Mouse (Mus musculus) spleen, embryonic (tissue): ENCODE data around the gene Igsf9.

Source experiments
- CTCF ChIA-PET: fragments of 350-600 bp; sonication (Branson Sonifier 250); formaldehyde crosslinking; loops from one replicate; lab custom pipeline; 2022; lab: Charles Lee

Gene Igsf9

DNA sequence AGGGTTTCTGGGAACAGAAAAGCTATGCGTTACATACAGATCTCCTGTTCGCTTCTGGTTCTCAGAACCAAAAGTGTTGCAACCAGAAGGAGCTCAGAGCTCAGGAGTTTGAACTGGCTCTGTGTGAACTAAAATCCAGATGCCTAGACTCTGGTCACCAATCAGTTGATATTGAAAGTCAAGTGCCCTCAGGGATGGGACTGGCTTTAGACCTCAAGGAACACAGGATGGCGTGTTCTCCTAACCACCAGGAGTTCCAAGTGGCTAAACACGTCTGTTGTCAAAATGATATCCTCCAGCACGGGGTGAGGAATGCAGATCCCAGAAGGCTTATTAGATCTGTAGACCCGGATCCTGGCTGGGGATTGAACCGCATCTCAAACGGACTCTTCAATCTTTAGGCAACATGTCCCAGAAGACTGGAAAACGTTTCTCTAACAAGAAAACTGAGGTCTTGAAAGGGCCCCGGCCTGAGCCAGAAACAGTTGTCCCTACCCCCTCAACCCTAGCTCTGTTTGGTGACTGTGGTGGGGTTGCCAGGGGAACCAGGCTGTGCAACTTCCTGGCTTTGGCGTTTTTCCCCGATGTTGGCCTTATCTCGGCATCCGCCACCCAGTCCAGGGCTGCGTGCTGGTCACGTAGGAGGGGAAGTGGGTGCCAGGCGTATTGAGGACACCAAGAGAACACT lies 32.1 kb downstream of the Igsf9 start:
- CTCF ChIA-PET: interaction anchor here (0.5 to 1.3 kb wide), 4 partner anchors 10 to 1928 kb away, joined by 3 to 9 read pairs (median 3); partner anchors contain the start of gene Slamf9

DNA sequence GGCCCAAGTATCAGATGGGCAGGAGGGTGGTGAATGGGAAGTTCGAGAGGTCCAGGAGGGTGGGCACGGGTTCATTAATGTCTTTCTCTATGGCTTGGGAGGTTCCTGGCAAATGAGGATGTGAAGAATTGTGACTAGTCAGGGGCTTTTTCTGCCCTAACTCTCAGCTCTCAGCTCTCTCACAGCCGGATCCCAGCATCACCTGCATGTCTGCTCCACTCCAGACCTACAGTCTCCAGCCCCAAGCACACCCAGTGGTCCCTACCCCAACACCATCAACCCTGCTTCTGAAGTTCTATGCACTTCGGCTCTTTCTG lies 32.6 kb downstream of the Igsf9 start:
- CTCF ChIA-PET: interaction anchor here (1.0 to 1.3 kb wide), 2 partner anchors 10 to 1928 kb away, joined by 3 read pairs; no protein-coding TSS in a partner anchor

- CTCF ChIA-PET: interaction anchor here (1.0 to 1.3 kb wide), 4 partner anchors 10 to 1929 kb away, joined by 3 to 4 read pairs (median 3); no protein-coding TSS in a partner anchor
These were observed 33.1 kb downstream of the Igsf9 start for GRCm38 (mm10) chr1:172514551-172515268.

DNA sequence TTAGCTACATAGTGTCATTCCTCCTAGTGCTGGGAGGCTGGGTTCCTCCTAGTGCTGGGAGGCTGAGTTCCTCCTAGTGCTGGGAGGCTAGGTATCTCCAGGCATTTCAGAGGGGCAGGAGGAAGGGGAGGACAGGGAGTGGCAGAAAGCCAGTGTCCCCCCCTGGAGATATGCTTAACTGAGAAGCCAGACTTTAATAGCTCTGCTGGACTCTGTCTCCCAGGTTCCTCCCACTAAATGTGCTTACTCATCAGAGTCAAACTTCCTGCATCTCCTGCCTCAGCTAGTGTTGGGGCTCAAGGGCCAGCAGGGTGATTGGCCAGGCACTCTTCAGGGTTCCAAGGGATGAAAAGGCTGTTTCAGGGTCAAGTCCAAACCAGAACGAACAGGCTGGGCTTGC lies 33.8 kb downstream of the Igsf9 start:
- CTCF ChIA-PET: interaction anchor here (1.1 to 1.2 kb wide), 2 partner anchors 11 to 25 kb away, joined by 3 to 4 read pairs; no protein-coding TSS in a partner anchor

DNA sequence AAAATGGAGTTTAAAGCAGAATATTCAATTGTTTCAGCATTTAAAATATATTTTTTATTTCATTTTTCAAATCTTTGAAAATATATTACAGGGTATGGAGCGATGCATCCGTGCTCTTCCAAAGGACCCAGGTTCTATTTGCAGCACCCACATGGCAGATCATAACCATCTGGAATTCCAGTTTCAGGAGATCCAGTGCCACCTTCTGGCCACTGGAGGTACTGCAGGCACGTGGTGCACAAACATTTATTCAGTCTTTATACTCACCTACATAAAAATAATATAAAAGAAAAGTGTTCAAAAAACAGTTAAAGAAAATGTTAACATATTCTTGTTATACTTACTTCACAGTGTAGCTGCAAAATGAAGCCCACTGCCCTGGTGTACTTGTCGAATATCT lies 36.4 kb downstream of the Igsf9 start:
- CTCF ChIA-PET: no interaction called here

- CTCF ChIA-PET: no interaction called here
These were observed 38.1 kb downstream of the Igsf9 start for GRCm38 (mm10) chr1:172519644-172520043.

GRCm38 (mm10) chr1:172520576-172521440 lies 39.2 kb downstream of the Igsf9 start, which contains the start of gene Cfap45:
TSS of gene Cfap45 (plus strand) at chr1:172520801.
- CTCF ChIA-PET: interaction anchor here (0.6 kb wide), 1 partner anchor 47 kb away, joined by 4 read pairs; no protein-coding TSS in a partner anchor

DNA sequence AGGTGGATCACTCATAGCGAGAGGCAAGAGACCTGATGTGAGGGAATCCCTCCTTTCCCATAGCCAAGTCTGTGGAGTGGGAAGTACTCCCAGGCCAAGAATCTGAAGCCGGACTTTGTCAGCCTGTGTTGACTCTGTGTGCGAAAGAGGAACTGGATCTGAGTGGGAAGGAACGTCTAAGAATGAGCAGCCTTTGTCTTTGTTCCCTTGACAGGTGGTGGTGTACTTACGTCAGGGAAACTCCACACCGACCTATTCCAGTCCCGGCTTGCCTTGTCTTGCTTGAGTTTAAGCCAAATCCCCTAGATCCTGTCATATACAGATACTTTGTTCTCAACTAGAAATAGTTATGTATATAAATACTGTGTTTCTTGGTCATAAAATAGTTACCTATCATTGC lies 40.9 kb downstream of the Igsf9 start:
- CTCF ChIA-PET: no interaction called here

GRCm38 (mm10) chr1:172523699-172524101 lies 42.1 kb downstream of the Igsf9 start:
- CTCF ChIA-PET: interaction anchor here (0.8 kb wide), 1 partner anchor 11 kb away, joined by 3 read pairs; no protein-coding TSS in a partner anchor

- CTCF ChIA-PET: interaction anchor here (0.6 to 1.1 kb wide), 2 partner anchors 33 to 37 kb away, joined by 3 to 4 read pairs; no protein-coding TSS in a partner anchor
These were observed 43.6 kb downstream of the Igsf9 start for GRCm38 (mm10) chr1:172525027-172525764.

- CTCF ChIA-PET: interaction anchor here (1.1 kb wide), 2 partner anchors 10 to 37 kb away, joined by 4 read pairs; no protein-coding TSS in a partner anchor
These were observed 44.4 kb downstream of the Igsf9 start for GRCm38 (mm10) chr1:172525971-172526370.

DNA sequence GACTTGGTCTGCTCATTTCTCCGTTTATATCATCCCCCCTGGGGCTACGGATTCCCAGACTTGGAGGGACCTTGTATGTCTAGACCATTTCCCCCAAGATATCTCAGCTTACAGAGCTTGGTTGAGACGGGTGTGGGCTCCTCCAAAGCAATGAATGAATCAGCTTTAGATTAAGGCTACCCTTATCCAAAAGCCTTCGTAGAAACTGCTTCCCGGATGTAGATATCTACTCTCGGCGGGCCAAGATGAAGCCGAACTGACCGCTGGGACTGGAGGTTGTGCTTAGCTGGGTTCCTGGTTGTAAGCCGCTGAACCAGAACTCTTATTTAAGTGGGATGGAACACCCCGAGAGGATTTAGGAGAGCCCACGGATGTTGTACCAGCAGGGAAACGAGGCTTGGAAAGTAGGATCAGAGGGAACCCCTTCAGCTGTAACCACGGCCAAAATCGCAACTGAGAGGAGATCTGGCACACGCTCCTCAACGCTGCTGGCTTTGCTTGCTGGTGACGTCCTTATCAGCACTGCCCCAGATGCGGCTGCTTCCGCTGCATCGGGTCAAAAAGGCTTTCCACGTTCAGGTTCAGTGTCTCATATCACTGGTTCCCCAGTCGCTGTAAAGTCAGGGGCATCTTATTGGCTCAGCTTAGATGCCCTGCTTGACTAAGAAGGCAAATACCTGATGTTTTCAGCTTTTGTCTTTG lies 44.9 kb downstream of the Igsf9 start:
- CTCF ChIA-PET: interaction anchor here (1.0 to 1.1 kb wide), 3 partner anchors 11 to 36 kb away, joined by 3 to 4 read pairs (median 4); no protein-coding TSS in a partner anchor

DNA sequence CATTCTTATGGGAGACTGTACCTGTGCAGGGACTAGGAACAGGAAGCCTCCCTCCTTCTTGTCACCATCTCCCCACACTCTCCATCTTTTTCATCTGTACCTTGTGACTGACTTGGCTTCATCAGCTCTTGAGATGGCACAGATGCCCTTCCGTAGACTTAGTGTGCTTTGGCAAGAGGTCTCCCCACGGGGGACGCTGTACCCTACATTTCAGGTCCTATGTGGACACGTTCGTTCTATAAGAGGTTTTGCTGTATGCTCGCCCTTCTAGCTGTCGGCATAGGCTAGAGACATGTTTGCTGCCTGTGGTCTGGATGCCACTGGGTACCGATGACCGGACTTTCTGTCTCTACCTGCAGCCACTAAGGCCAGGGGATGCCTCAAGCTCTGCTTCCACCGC lies 45.8 kb downstream of the Igsf9 start:
- CTCF ChIA-PET: interaction anchor here (0.9 to 2.1 kb wide), 5 partner anchors 14 to 106 kb away, joined by 3 to 13 read pairs (median 6); no protein-coding TSS in a partner anchor

- CTCF ChIA-PET: interaction anchor here (0.8 to 2.1 kb wide), 4 partner anchors 34 to 105 kb away, joined by 3 to 13 read pairs (median 7); no protein-coding TSS in a partner anchor
These were observed 47.1 kb downstream of the Igsf9 start for GRCm38 (mm10) chr1:172528701-172529100.

DNA sequence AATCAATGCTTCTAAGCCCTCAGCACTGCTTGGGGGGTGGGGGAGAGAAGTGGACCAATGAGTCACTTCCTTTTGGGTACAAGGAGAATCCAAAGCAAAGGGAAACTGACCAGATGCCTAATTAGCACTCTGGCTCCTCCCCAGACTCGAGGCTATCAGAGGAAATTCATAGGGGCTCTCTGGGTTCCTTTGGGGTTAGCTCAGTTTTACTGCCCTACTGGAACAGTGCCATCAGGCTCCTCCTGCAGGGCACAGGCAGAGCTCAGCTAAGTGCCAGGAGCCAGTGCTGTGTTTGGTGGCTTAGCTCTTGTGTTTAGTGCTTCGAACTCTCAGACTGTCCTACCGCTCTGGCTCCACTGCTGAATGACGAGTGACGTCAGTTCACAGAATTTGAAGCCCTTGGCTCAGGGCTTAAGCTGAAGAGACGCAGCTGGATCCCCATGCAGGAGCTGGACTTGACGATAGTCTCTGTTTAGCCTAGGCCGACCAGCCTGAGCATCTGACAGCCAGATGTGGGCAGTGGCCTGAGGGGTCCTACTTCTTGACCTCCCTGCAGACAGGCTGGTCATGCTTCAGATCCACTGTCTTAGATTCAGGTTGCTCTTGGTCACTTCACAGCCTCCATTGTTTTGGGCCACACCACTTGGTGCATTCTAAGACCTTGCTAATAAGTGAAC lies 49.1 kb downstream of the Igsf9 start:
- CTCF ChIA-PET: interaction anchor here (0.7 to 1.3 kb wide), 2 partner anchors 27 to 121 kb away, joined by 3 to 4 read pairs; no protein-coding TSS in a partner anchor

DNA sequence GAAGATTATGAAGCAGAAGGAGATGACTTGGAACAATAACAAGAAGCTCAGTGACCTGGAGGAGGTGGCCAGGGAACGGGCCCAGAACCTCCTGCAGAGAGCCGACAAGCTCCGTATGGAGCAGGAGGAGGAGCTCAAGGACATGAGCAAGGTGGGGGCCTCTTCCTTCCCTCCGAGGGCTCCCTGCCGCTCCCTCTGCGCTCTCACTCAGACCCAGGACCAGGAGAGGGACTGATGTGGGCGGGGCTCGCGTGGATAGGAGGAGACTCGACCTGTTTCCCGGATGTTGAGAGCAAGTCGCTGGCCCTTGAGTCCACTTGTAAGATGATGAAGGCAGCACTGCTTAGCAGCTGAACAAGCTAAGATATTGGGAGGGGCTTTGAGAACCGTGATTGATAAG lies 51.0 kb downstream of the Igsf9 start:
- CTCF ChIA-PET: interaction anchor here (0.6 kb wide), 2 partner anchors 123 to 1006 kb away, joined by 3 to 4 read pairs; no protein-coding TSS in a partner anchor

DNA sequence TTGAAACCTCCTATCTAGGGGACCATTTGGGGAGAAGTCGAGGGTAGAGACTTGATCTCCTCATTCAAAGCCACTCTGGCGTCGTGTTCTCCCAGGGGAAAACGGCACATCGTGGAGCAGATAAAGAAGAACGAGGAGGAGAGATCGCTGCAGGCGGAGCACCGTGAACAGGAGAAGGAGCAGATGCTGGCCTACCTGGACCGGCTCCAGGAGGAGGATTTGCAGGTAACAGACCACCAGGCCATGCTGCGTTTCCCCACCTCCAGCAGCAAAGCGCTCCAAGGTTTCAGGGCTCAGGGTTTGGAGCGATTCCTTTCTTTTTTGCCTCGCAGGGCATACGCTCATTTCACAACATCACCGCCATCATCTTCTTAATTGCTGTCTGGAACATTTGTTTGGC lies 53.5 kb downstream of the Igsf9 start:
- CTCF ChIA-PET: no interaction called here

DNA sequence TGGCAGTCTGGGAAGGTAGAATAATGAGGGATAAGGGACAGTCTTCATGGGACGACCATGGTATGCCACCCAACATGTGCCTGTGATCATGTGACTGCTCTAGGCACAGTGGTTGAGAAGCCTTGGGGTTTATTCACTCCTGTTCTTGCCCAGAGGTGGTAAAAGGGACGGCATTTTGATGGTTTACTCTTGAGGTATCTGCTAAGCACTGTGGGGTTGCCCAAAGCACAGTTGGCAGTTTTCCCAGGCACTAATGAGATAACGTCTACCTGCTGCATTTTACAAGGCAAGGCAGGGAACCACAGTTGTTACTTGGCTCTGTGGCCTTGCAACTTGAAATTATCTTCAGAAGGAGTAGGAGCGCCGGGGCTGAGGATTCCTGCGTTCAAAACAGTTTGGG lies 58.2 kb downstream of the Igsf9 start:
- CTCF ChIA-PET: no interaction called here

DNA sequence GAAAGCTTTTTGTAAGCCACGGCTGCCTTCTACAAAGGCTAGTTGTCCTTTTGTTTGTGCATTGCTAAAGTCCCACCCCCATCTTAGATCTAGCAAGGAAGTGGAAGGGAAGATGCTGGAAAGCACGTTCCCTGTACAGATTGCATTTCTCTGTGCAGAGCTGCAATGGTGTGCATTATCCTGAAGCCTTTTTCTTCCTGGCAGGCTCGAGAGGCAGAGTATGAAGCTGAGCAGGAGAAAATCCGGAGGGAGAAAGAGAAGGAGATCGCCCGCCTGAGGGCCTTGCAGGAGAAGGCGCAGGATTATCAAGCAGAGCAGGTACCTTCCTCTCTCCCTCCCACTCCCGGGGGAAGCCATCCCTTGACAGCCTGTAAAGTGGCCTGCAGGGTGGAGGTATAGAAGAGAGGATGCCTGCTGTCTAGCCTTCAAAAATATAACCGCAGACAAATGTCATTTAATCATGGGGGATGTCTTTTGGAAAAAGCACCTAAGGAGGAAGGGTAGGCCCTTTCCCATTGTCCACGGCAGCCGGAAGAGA lies 58.8 kb downstream of the Igsf9 start:
- CTCF ChIA-PET: no interaction called here
